Mouse (Mus musculus) heart, embryonic 15.5 days (tissue): ENCODE measurements around the gene Prlhr. TPM values are rescaled to one million over a fixed set of nuclear protein-coding genes. Genes with fewer than 3 reads are reported as not detected.

Experiments
- ATAC-seq: fragments of 200-750 bp; cut with Nextera tagmentation; replicated peaks from 2 replicates; pipeline ENCODE4 v1.8.0; 2017; ENCODE audit warnings: low read depth, moderate TSS enrichment; ENCODE audit not compliant: insufficient number of reproducible peaks, insufficient read depth, low FRiP score
- H3K27ac ChIP-seq: fragments of 300-500 bp; sonication (generic); 2 replicates; pipeline ENCODE4 v1.5.1; 2015; ENCODE audit warnings: mild to moderate bottlenecking, inconsistent platforms
- H3K27me3 ChIP-seq: fragments of 300-500 bp; sonication (generic); 2 replicates; pipeline ENCODE4 v1.6.1; 2015; ENCODE audit warnings: inconsistent platforms
- H3K36me3 ChIP-seq: fragments of 300-500 bp; sonication (generic); 2 replicates; pipeline ENCODE4 v1.6.1; 2015; ENCODE audit warnings: mild to moderate bottlenecking, inconsistent platforms
- H3K4me1 ChIP-seq: fragments of 300-500 bp; sonication (generic); replicated peaks from 2 replicates; pipeline ENCODE4 v1.6.1; 2015; ENCODE audit warnings: inconsistent platforms
- H3K4me2 ChIP-seq: fragments of 300-500 bp; sonication (generic); 2 replicates; pipeline ENCODE4 v1.6.1; 2015; ENCODE audit warnings: inconsistent platforms, mild to moderate bottlenecking, moderate library complexity
- H3K4me3 ChIP-seq: fragments of 300-500 bp; sonication (generic); 2 replicates; pipeline ENCODE4 v1.5.1; 2015; ENCODE audit warnings: mild to moderate bottlenecking, inconsistent platforms
- H3K9ac ChIP-seq: fragments of 300-500 bp; sonication (generic); 2 replicates; pipeline ENCODE4 v1.6.1; 2015; ENCODE audit warnings: mild to moderate bottlenecking, inconsistent platforms
- H3K9me3 ChIP-seq: fragments of 300-500 bp; sonication (generic); replicated peaks from 2 replicates; pipeline ENCODE4 v1.6.1; 2016; ENCODE audit warnings: inconsistent platforms
- WGBS: fragments of 180-500 bp; shearing (Covaris S2); methylation state at CpG from one replicate; pipeline ENCODE4 v1.1.7; 2015; ENCODE audit warnings: mixed read lengths; 5-methylcytosine and 5-hydroxymethylcytosine counted together
- polyA plus RNA-seq: library from polyadenylated mRNA; unstranded; fragments of >200 nt; fragmentation: Nextera tagmentation; extraction: Ambion mirVana; gene quantifications from 2 replicates; pipeline ENCODE4 v1.2.1, GENCODE M21; 2015

The Prlhr gene
- polyA plus RNA-seq, 1 experiment from 2014 or later, result not detected

DNA sequence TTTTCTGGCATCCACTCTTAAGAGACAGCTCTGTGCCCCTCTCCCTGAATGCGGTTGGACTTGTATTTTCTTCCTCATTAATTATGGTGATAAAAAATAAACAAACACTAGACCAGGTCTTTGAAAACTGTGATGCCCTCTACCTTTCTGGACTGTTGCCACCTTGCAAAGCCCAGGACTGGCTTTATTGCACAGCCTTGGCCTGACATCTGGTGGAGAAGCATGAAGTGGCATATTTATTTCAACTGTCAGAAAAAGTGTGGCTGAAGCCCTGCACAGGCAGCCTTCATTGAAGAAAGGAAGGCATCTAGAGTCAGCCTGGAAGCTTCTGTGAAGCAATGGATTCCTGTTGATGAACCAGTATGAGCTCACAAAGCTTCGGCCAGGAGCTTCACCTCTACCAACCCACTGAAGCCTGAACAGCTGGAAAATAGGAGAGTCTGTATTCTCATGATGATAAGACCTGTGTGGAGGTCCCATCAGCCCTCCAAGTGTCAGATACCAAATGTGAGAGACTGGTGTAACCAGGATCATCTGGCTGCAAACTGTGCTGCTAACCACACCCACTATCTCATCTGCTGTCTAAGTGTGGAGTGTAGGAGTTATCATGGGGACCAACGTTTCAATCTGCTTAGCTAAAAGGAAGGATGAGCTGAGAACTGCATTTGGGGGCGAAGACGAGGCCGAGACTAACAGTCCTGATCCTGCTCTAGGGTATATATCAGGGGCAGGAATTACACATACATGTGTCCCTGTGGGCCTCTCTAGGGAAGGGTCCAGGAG, 35.6 kb downstream of the Prlhr start:
- H3K4me3 ChIP-seq, result no peak overlapping the region
- ATAC-seq, result no peak
- H3K9ac ChIP-seq, result no peak overlapping the region
- no peak overlapping the region for H3K4me2 ChIP-seq
- no peaks in the 10 kb centered on the region for H3K27me3 ChIP-seq
- no peaks in the 10 kb centered on the region for H3K9me3 ChIP-seq
- no peaks in the 10 kb centered on the region for H3K4me1 ChIP-seq
- no peak overlapping the region for H3K27ac ChIP-seq
- 70% methylated on average over 6 of the region's 6 CpGs for WGBS
- H3K36me3 ChIP-seq, result no peaks in the 10 kb centered on the region

DNA sequence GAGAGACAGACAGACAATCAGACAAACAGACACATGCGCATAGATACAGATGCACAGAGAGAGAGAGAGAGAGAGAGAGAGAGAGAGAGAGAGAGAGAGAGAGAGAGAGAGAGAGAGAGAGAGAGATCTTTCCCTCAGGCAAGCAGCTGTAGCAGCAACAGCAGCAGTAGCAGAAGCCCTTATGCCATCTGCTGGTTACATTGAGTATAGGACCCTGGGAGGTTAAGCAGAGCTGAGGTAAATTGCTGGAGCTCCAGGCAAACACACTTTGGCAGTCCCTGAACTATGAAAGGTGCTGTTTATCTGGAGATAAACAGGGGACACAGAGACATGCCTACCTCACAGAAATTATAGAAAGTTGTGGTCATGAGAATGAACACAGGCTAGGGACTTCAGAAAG, 50.5 kb downstream of the Prlhr start:
- no peaks in the 10 kb centered on the region for H3K36me3 ChIP-seq
- no peak overlapping the region for H3K9ac ChIP-seq
- WGBS, result 42% methylated on average over 1 of the region's 1 CpGs
- no peaks in the 10 kb centered on the region for H3K27me3 ChIP-seq
- no peaks in the 10 kb centered on the region for H3K9me3 ChIP-seq
- no peak overlapping the region for H3K27ac ChIP-seq
- ATAC-seq, result no peak
- H3K4me3 ChIP-seq, result no peak overlapping the region
- H3K4me2 ChIP-seq, result no peak overlapping the region
- H3K4me1 ChIP-seq, result no peaks in the 10 kb centered on the region

Other genes with a start within 250 kb of the Prlhr start
- 33.2 and 33.4 TPM in 2 replicates for gene Fam204a, start 241.6 kb downstream of the Prlhr start, polyA plus RNA-seq
- gene Cacul1, start 112.7 kb upstream of the Prlhr start, polyA plus RNA-seq, result 13.9 and 16.5 TPM in 2 replicates